30 mouse cellular contexts compared by ENCODE assay signal in genomic region chr2:36071660-36072305, GRCm38 (mm10). TPM values are rescaled to one million over a fixed set of nuclear protein-coding genes. Genes with fewer than 3 reads are reported as not detected.
DNase-seq lines count a peak whose midpoint lies in the region; ATAC-seq and TF ChIP-seq lines count a peak whose summit lies in the region.
"Had no signal": no experiment of that assay in that cellular context is flagged by ENCODE, and none has a peak within 500 bp of the region (broad histone marks: within the 10 kb centered on the region; RNA-seq: fewer than 3 reads in every experiment).

No protein-coding gene starts in this region.

- no peaks in the 10 kb centered on the region for H3K36me3 ChIP-seq in kidney, embryonic 16.5 days (ENCODE audit: insufficient read depth, low read length)
- no peaks in the 10 kb centered on the region for H3K36me3 ChIP-seq in liver, embryonic 13.5 days
- no peaks in the 10 kb centered on the region for H3K36me3 ChIP-seq in liver, embryonic 15.5 days (replicated peaks)
- no peaks in the 10 kb centered on the region for H3K36me3 ChIP-seq in midbrain, postnatal 0 days (ENCODE audit: insufficient read depth, low read length)
- H3K36me3 ChIP-seq in thymus, adult 2 months (ENCODE audit: control insufficient read depth, insufficient read depth, low read length): no peaks in the 10 kb centered on the region
- H3K36me3 ChIP-seq: embryonic facial prominence, embryonic 10.5 days; embryonic facial prominence, embryonic 13.5 days; forebrain, embryonic 12.5 days; forebrain, embryonic 15.5 days; G1E; heart, embryonic 12.5 days; heart, embryonic 15.5 days; hindbrain, embryonic 10.5 days; hindbrain, embryonic 13.5 days had no signal

- DNase-seq in kidney, adult 11 months: no peak
- no peak for DNase-seq in liver, embryonic 13.5 days
- no peak for DNase-seq in midbrain, postnatal 0 days (ENCODE audit: low spot score)
- no peak for DNase-seq in thymus, adult 2 months
- DNase-seq: adrenal gland, postnatal 14 days; B cell, adult 2 months; cerebellum, adult 11-12 months; cerebellum, adult 8-10 months; cerebellum, postnatal 10 days; cerebellum, postnatal 36 days; embryo, embryonic 11 days; gastrocnemius, postnatal 25 days; heart, adult 18-20 months; heart, postnatal 10 days; heart, postnatal 36 days had no signal

- ATAC-seq in kidney, embryonic 16.5 days (ENCODE audit: low FRiP score, low TSS enrichment): peak; percentile 19; the same call in 1 of the 2 replicates
- peak; percentile 43 for ATAC-seq in liver, embryonic 13.5 days (ENCODE audit: low read depth)
- ATAC-seq in liver, embryonic 15.5 days (ENCODE audit: insufficient read depth): peak; percentile 76
- no peak for ATAC-seq in midbrain, postnatal 0 days (ENCODE audit: low FRiP score)
- ATAC-seq: forebrain, embryonic 15.5 days; hindbrain, embryonic 16.5 days; Patski had no signal

- TF ChIP-seq CTCF in midbrain, postnatal 0 days (IDR thresholded peaks at IDR 0.05): no peak
- TF ChIP-seq CTCF in thymus, adult 2 months (IDR thresholded peaks at IDR 0.05; ENCODE audit: borderline replicate concordance, control insufficient read depth, extremely low read depth, insufficient read depth, low read length, poor library complexity): no peak

- no peaks in the 10 kb centered on the region for H3K9me3 ChIP-seq in kidney, embryonic 16.5 days (ENCODE audit: low read length)
- H3K9me3 ChIP-seq in liver, embryonic 13.5 days (replicated peaks): no peaks in the 10 kb centered on the region
- no peaks in the 10 kb centered on the region for H3K9me3 ChIP-seq in liver, embryonic 15.5 days (replicated peaks)
- H3K9me3 ChIP-seq in midbrain, postnatal 0 days (ENCODE audit: low read length): no peaks in the 10 kb centered on the region
- H3K9me3 ChIP-seq: embryonic facial prominence, embryonic 10.5 days; embryonic facial prominence, embryonic 13.5 days; forebrain, embryonic 12.5 days; forebrain, embryonic 15.5 days; G1E; heart, embryonic 12.5 days; heart, embryonic 15.5 days; hindbrain, embryonic 10.5 days; hindbrain, embryonic 13.5 days had no signal

- no peaks in the 10 kb centered on the region for H3K4me1 ChIP-seq in kidney, embryonic 16.5 days (ENCODE audit: insufficient read depth, low read length)
- no peaks in the 10 kb centered on the region for H3K4me1 ChIP-seq in liver, embryonic 13.5 days (replicated peaks)
- H3K4me1 ChIP-seq in liver, embryonic 15.5 days (replicated peaks): no peaks in the 10 kb centered on the region
- H3K4me1 ChIP-seq in midbrain, postnatal 0 days (ENCODE audit: insufficient read depth, low read length): no peaks in the 10 kb centered on the region
- no peaks in the 10 kb centered on the region for H3K4me1 ChIP-seq in thymus, adult 2 months (replicated peaks; ENCODE audit: control insufficient read depth, insufficient read depth, low read length)
- H3K4me1 ChIP-seq: embryonic facial prominence, embryonic 13.5 days; heart, embryonic 12.5 days; heart, embryonic 15.5 days had no signal

- H3K9ac ChIP-seq in kidney, embryonic 16.5 days (replicated peaks; ENCODE audit: low read length): no peak overlapping the region
- H3K9ac ChIP-seq in liver, embryonic 13.5 days: no peak overlapping the region
- H3K9ac ChIP-seq in liver, embryonic 15.5 days: no peak overlapping the region
- no peak overlapping the region for H3K9ac ChIP-seq in midbrain, postnatal 0 days (replicated peaks; ENCODE audit: low read length, poor library complexity, severe bottlenecking)
- H3K9ac ChIP-seq: embryonic facial prominence, embryonic 13.5 days; forebrain, embryonic 12.5 days; forebrain, embryonic 15.5 days; heart, embryonic 12.5 days; heart, embryonic 15.5 days; hindbrain, embryonic 13.5 days had no signal

- TF ChIP-seq POLR2A in thymus, adult 2 months (IDR thresholded peaks at IDR 0.05; ENCODE audit: control insufficient read depth, extremely low read depth, insufficient read depth, low read length, poor library complexity): no peak

- no peak overlapping the region for H3K4me2 ChIP-seq in kidney, embryonic 16.5 days (replicated peaks; ENCODE audit: low read depth, low read length)
- no peak overlapping the region for H3K4me2 ChIP-seq in liver, embryonic 13.5 days
- H3K4me2 ChIP-seq in liver, embryonic 15.5 days: no peak overlapping the region
- H3K4me2 ChIP-seq in midbrain, postnatal 0 days (ENCODE audit: low read depth, low read length, poor library complexity, severe bottlenecking): no peak overlapping the region
- H3K4me2 ChIP-seq: embryonic facial prominence, embryonic 13.5 days; forebrain, embryonic 12.5 days; forebrain, embryonic 15.5 days; heart, embryonic 12.5 days; heart, embryonic 15.5 days; hindbrain, embryonic 13.5 days had no signal

- H3K27ac ChIP-seq in kidney, embryonic 16.5 days (ENCODE audit: low read length): no peak overlapping the region
- no peak overlapping the region for H3K27ac ChIP-seq in liver, embryonic 13.5 days
- no peak overlapping the region for H3K27ac ChIP-seq in liver, embryonic 15.5 days (replicated peaks)
- no peak overlapping the region for H3K27ac ChIP-seq in midbrain, postnatal 0 days (ENCODE audit: low read depth, low read length)
- H3K27ac ChIP-seq in thymus, adult 2 months (ENCODE audit: control insufficient read depth, insufficient read depth, low read length): no peak overlapping the region
- H3K27ac ChIP-seq: embryonic facial prominence, embryonic 10.5 days; embryonic facial prominence, embryonic 13.5 days; forebrain, embryonic 12.5 days; forebrain, embryonic 15.5 days; heart, embryonic 15.5 days; hindbrain, embryonic 10.5 days; hindbrain, embryonic 13.5 days had no signal

- WGBS in kidney, embryonic 16.5 days: 80% methylated on average over 8 of the region's 8 CpGs
- 61% methylated on average over 8 of the region's 8 CpGs for WGBS in liver, embryonic 13.5 days (ENCODE audit: insufficient replicate concordance)
- WGBS in liver, embryonic 15.5 days (ENCODE audit: insufficient replicate concordance): 60% methylated on average over 8 of the region's 8 CpGs
- 81% methylated on average over 8 of the region's 8 CpGs for WGBS in midbrain, postnatal 0 days
- 93% methylated on average over 8 of the region's 8 CpGs for WGBS in thymus, adult 2 months

- H3K4me3 ChIP-seq in kidney, embryonic 16.5 days (ENCODE audit: low read length): no peak overlapping the region
- no peak overlapping the region for H3K4me3 ChIP-seq in liver, embryonic 13.5 days (replicated peaks)
- H3K4me3 ChIP-seq in liver, embryonic 15.5 days (replicated peaks): no peak overlapping the region
- H3K4me3 ChIP-seq in midbrain, postnatal 0 days (ENCODE audit: low read depth, low read length): no peak overlapping the region
- no peak overlapping the region for H3K4me3 ChIP-seq in thymus, adult 2 months (ENCODE audit: control insufficient read depth, insufficient read depth, low read length)
- H3K4me3 ChIP-seq: embryonic facial prominence, embryonic 10.5 days; embryonic facial prominence, embryonic 13.5 days; erythroblast, embryonic 14.5 days; forebrain, embryonic 12.5 days; forebrain, embryonic 15.5 days; heart, embryonic 12.5 days; heart, embryonic 15.5 days; hindbrain, embryonic 10.5 days; hindbrain, embryonic 13.5 days had no signal

- H3K27me3 ChIP-seq in kidney, embryonic 16.5 days (ENCODE audit: insufficient read depth, low read length): no peaks in the 10 kb centered on the region
- no peaks in the 10 kb centered on the region for H3K27me3 ChIP-seq in liver, embryonic 13.5 days
- no peaks in the 10 kb centered on the region for H3K27me3 ChIP-seq in liver, embryonic 15.5 days
- H3K27me3 ChIP-seq in midbrain, postnatal 0 days (ENCODE audit: insufficient read depth, low read length): no peaks in the 10 kb centered on the region
- H3K27me3 ChIP-seq in thymus, adult 2 months (ENCODE audit: control insufficient read depth, insufficient read depth, low read length): no peaks in the 10 kb centered on the region
- H3K27me3 ChIP-seq: embryonic facial prominence, embryonic 13.5 days; forebrain, embryonic 15.5 days; hindbrain, embryonic 13.5 days; Patski had no signal

RNA-seq across cellular contexts. Expression of gene Morn5, which starts 22.5 kb away (rescaled TPM):
- polyA plus RNA-seq in kidney, embryonic 16.5 days (2015; fragmentation: Nextera tagmentation; extraction: Ambion mirVana): 0.69 and 0.70 TPM in 2 replicates
- polyA plus RNA-seq in liver, embryonic 13.5 days (2015; fragmentation: Nextera tagmentation; extraction: Ambion mirVana): not detected in 2 replicates
- polyA plus RNA-seq in liver, embryonic 15.5 days (2015; fragmentation: Nextera tagmentation; extraction: Ambion mirVana): not detected in 2 replicates
- total RNA-seq in midbrain, postnatal 0 days (2014; rRNA removed): 1.4 and 3.8 TPM in 2 replicates
- polyA plus RNA-seq in midbrain, postnatal 0 days (2015; fragmentation: Nextera tagmentation; extraction: Ambion mirVana): 2.1 and 3.5 TPM in 2 replicates
- polyA plus RNA-seq in thymus, adult 2 months (2012; rRNA removed): 0.26 TPM in 1 of 2 replicates, not detected in the other
- total RNA-seq: adrenal gland, postnatal 14 days; gastrocnemius, adult 8-10 months; gastrocnemius, postnatal 25 days; heart, adult 18-20 months; heart, postnatal 10 days; heart, postnatal 36 days had no signal
- polyA plus RNA-seq: embryonic facial prominence, embryonic 13.5 days; erythroblast, embryonic 14.5 days; G1E; heart, embryonic 12.5 days had no signal

RNA-seq across cellular contexts. Expression of gene Ndufa8, which starts 22.6 kb away (rescaled TPM):
- polyA plus RNA-seq in kidney, embryonic 16.5 days (2015; fragmentation: Nextera tagmentation; extraction: Ambion mirVana): 282 and 308 TPM in 2 replicates
- 152 and 156 TPM in 2 replicates for polyA plus RNA-seq in liver, embryonic 13.5 days (2015; fragmentation: Nextera tagmentation; extraction: Ambion mirVana)
- 132 and 136 TPM in 2 replicates for polyA plus RNA-seq in liver, embryonic 15.5 days (2015; fragmentation: Nextera tagmentation; extraction: Ambion mirVana)
- 87.4 and 95.2 TPM in 2 replicates for total RNA-seq in midbrain, postnatal 0 days (2014; rRNA removed)
- polyA plus RNA-seq in midbrain, postnatal 0 days (2015; fragmentation: Nextera tagmentation; extraction: Ambion mirVana): 339 and 388 TPM in 2 replicates
- 75.4 and 83.9 TPM in 2 replicates for polyA plus RNA-seq in thymus, adult 2 months (2012; rRNA removed)

RNA-seq across cellular contexts. Expression of gene Lhx6, which starts 33.4 kb away (rescaled TPM):
- polyA plus RNA-seq in kidney, embryonic 16.5 days (2015; fragmentation: Nextera tagmentation; extraction: Ambion mirVana): 2.9 and 3.2 TPM in 2 replicates
- 0.16 and 0.19 TPM in 2 replicates for polyA plus RNA-seq in liver, embryonic 13.5 days (2015; fragmentation: Nextera tagmentation; extraction: Ambion mirVana)
- 0.31 and 0.37 TPM in 2 replicates for polyA plus RNA-seq in liver, embryonic 15.5 days (2015; fragmentation: Nextera tagmentation; extraction: Ambion mirVana)
- total RNA-seq in midbrain, postnatal 0 days (2014; rRNA removed): 0.60 and 1.9 TPM in 2 replicates
- polyA plus RNA-seq in midbrain, postnatal 0 days (2015; fragmentation: Nextera tagmentation; extraction: Ambion mirVana): 1.6 and 2.5 TPM in 2 replicates
- polyA plus RNA-seq in thymus, adult 2 months (2012; rRNA removed): 0.58 and 0.68 TPM in 2 replicates
- polyA plus RNA-seq: erythroblast, embryonic 14.5 days; G1E had no signal
